Mouse (Mus musculus) CD4-positive helper T cell, adult 2 months (primary cell): ENCODE data around the gene Dhrs7.

Experiments used
- DNase-seq: peaks from one replicate; pipeline ENCODE4 v3.0.0-alpha.2; 2012; ENCODE audit warnings: low read depth, missing footprints, low spot score

The Dhrs7 gene

GRCm38 (mm10) chr12:72655775-72656174 lies 8.9 kb downstream of the Dhrs7 start:
- no peak for DNase-seq

DNA sequence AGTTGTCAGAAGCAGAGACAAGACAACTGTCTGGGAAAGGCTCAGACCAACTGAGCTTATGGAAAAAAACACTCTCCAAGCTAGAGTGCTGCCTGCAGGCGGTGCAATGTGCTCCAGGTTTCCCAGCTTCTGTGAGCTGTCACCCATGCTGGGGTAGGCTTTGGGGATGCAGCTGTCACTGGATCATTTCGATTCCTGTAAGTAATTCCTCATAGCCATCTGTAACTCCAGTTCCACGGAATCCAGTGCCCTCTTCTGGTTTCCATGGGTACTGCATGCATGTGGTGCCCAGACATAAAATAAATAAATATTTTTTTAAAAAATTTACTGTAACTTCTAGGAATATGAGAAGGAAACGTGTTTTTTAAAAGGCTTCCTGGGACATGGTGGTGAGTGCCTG lies 10.0 kb downstream of the Dhrs7 start:
- DNase-seq: peak; percentile 14

- no peak for DNase-seq
Measured at GRCm38 (mm10) chr12:72649611-72650330, 14.9 kb downstream of the Dhrs7 start, which contains the start of gene Gm4756. Gene Gm4756, minus strand, starts transcription at chr12:72649661.

GRCm38 (mm10) chr12:72648921-72649320 lies 15.8 kb downstream of the Dhrs7 start:
- no peak for DNase-seq

GRCm38 (mm10) chr12:72638025-72638424 lies 26.7 kb downstream of the Dhrs7 start:
- DNase-seq: no peak

DNA sequence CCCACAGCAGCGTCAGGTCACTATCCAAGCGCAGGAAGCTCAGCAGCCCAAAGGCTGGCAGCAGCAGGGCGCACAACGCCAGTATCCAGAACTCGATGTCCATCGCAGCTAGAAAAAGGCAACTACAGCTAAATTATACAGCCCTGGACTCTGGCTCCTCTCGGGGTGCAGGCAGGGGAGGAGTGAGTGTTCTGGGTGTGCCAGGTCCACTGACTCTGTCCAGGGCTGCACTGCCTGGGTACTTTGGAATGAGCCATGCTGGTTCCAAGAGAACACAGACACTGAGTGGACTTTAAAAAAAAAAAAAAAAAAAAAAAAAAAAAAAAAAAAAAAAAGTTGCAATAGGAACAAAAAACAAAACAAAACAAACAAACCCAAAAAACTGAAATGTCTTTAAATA lies 36.0 kb downstream of the Dhrs7 start:
- no peak for DNase-seq

- no peak for DNase-seq
Measured at GRCm38 (mm10) chr12:72622853-72623496, 41.7 kb downstream of the Dhrs7 start.

DNA sequence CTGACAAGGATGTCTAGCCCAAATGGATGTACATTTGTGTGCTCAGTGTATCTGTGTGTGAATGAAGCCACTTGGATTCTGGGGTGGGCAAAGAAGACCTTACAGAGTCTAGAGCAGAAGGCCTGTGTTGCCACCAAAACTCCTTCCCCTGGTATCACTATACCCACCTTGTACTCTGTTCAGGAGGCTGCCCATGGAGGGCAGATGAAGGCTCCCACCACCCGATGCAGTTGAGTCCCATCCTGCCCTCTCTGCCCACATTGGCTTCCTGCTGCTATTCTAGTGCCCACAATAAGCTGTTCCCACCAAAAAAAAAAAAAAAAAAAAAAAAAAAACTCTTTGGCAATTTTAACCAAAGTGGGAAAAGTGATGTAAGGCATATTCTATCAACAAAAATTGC lies 43.3 kb downstream of the Dhrs7 start:
- DNase-seq: no peak

GRCm38 (mm10) chr12:72620856-72621255 lies 43.9 kb downstream of the Dhrs7 start:
- DNase-seq: no peak

DNA sequence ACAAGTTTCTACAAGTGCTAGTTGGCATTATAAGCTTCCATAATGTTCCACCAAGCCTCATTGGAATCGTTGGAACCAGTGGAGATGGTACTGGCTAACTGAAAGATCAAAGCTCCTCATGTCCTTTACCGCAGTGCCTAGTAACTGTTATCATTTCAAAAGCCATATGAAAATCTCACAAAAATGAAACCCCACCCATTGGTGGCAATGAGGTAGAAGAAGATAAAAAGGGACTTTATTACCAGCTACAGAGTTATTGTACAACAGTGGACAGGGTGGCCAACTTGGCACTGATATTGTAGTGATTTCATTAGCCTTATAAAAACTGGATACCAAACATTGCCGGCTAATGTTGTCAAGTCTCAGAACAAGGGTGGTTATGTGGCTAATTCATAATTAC lies 52.7 kb downstream of the Dhrs7 start:
- DNase-seq: no peak
